Mouse (Mus musculus) telencephalon, adult 2 months (tissue): ENCODE results near the gene Cdkn2d.

Source experiments
- DNase-seq: peaks from one replicate; pipeline ENCODE4 v3.0.0-alpha.2; 2011; ENCODE audit warnings: low read depth, low spot score

The Cdkn2d gene

GRCm38 (mm10) chr9:21246342-21246741, 44.9 kb downstream of the Cdkn2d start:
- DNase-seq, result no peak

DNA sequence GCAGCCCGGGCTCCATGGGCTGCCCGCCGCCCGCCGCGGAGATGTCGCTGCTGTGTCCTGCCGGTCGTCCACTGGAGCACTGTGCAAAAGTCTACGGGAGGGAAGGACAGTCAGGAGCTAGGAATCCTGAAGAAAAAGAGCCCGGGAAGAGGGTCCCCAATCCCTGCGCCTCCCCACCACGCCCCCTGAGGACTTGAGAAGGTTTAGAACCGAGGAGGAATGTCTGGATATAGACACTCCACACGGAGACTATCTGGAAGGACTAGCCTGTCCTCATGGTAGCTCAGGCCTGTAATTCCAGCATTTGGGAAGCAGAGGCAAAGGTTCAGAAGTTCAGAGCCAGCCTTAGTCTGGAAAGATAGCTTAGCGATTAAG, 46.1 kb downstream of the Cdkn2d start:
- DNase-seq, result no peak

- no peak for DNase-seq
Measured at GRCm38 (mm10) chr9:21244428-21245112, 46.6 kb downstream of the Cdkn2d start.

GRCm38 (mm10) chr9:21243826-21244427, 47.3 kb downstream of the Cdkn2d start:
- DNase-seq, result no peak

DNA sequence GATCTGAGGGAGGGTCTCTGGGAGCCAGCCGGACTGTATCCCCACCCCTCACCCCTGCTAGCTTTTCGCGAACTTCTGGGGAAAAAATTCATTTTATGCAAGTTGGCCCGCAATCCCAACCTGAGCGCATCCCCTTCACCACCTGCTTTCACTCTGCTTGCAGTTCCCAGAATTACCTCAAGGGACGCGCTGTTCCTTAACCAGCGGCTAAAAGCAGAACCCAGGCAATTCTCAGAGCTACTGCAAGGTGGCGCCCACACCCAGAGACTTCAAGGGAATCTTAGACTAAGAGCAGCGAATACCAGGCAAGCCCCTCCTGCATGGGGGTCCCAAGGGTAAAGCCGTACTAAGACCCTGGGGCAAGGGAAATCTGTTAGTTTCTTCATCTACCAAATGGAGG, 49.9 kb downstream of the Cdkn2d start:
- DNase-seq, result peak; percentile 83

DNA sequence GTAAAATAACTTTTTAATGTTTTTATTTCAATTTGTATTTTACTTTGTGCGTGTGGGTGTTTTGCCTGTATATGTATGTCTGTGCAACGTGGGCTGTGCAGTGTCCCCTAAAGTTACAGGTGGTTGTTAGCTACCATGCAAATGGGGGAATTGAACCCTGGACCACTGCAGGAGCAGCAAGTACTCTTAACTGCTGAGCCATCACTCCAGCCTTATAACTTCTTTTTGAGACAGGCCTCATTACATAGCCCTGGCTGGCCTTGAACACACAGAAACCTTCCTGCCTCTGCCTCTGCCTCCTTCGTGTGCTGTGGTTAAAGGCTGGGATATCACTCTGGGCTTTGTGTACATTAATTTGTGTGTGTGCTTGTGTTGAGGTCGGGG, 51.8 kb downstream of the Cdkn2d start:
- DNase-seq, result no peak

- no peak for DNase-seq
Measured at GRCm38 (mm10) chr9:21238733-21239464, 52.3 kb downstream of the Cdkn2d start, which contains the start of gene Keap1. Gene Keap1, minus strand, starts transcription at chr9:21239361.
